Mouse (Mus musculus) stomach, postnatal 0 days (tissue): ENCODE measurements around the gene Slit3.

Experiments used
- CTCF ChIP-seq: IDR thresholded peaks from 2 replicates; pipeline ENCODE4 v1.5.1; 2016; ENCODE audit warnings: antibody characterized with exemption, low read depth, mild to moderate bottlenecking, moderate library complexity
- EP300 ChIP-seq: optimal IDR thresholded peaks from 2 replicates; pipeline ENCODE3; 2016; ENCODE audit warnings: antibody characterized with exemption

GRCm38 (mm10) chr11:35480146-35480545 is 359.1 kb downstream of the Slit3 start:
- TF ChIP-seq CTCF, result no peak
- TF ChIP-seq EP300, result no peak
